Mouse (Mus musculus) megakaryocyte-erythroid progenitor cell, adult 5-6 weeks (primary cell): ENCODE results near the gene Rem1. TPM values are rescaled to one million over a fixed set of nuclear protein-coding genes. Genes with fewer than 3 reads are reported as not detected.
A peak's percentile ranks its signal among the peaks of the same experiment; 100 is the strongest.

Experiments
- ATAC-seq: replicated peaks from 2 replicates; pipeline ENCODE4 v1.8.0; 2016; ENCODE audit warnings: mild to moderate bottlenecking, inconsistent platforms; ENCODE audit not compliant: severe bottlenecking, poor library complexity, low FRiP score, low TSS enrichment
- total RNA-seq, 2 experiments: library from RNA; stranded (forward) in 1 of 2; stranded (reverse) in 1 of 2; fragments of 200-1000, 215-1000 nt in 1 of 2; fragments of >200 nt in 1 of 2; fragmentation: Nextera tagmentation in 1 of 2; gene quantifications; 2 replicates each; pipeline ENCODE4 v1.2.3; 2014 to 2017

Rem1 gene
- total RNA-seq, 2 experiments from 2014 or later, result not detected

GRCm38 (mm10) chr2:152670983-152671641, 44.4 kb downstream of the Rem1 start:
- ATAC-seq, result peak; percentile 7; the same call in 1 of the 2 replicates

DNA sequence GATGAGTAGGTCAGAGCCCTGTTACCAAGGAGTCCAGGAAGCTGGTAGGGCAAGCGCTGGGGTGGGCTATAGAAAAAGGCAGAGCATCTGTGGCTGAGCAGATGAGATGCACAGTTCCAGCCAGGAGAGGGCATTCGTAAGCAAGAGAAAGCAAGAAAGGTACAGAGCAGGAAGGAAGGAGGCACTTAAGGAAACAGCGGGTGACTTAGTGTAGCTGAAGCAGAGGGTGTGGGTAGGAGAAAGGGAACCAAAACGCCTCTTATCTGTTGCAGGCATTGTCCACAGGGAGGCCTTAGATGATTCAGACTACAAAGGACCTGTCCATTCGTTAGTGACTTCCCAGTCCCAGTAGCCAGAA, 44.9 kb downstream of the Rem1 start:
- peak; percentile 68 for ATAC-seq

- ATAC-seq, result no peak
Observed at GRCm38 (mm10) chr2:152672166-152672565, 45.4 kb downstream of the Rem1 start.

DNA sequence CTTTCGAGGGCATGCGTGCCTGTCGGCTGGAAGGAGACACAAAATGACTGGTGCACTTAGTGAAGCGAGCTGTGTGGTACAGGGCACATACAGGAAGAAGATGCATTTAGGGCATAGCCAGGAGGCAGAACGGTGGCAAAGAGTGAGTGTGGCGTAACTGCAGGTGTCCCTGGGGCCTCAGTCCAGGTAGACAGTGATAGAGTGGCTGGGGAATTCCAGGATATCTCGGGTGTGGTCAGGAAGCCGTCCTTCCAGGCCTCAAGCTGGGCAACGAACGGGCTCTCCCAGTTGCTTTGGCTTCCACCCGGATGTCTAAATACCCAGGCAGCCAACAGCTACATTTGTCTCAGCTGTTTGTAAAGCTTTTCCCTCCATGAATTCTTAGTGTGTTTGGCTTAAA, 47.4 kb downstream of the Rem1 start:
- no peak for ATAC-seq

DNA sequence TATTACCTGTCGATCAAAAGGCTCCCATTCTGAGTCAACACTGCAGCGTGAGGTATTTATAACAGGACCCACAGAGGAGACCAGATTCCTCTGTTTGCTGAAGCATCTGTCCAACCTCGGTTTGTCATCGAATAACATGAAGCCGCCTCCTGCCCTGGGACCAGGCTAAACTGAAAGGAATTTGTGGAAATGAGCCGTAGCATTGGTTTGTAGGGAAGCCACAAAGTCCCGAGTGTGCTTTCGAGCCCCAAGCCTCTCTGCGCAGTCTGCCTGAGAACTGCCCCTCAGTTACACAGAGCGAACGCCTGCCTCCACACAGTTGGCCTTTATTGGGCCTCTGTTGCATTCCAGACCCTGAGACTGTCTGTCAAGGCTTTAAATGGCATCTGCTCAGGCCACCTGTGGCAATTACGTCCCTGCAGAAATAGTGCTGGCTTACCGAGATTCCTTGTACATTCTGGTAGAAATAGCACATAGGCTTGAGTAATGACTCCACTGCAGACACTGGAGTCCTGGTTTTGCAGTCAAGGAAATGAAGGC, 48.6 kb downstream of the Rem1 start:
- ATAC-seq, result no peak

- ATAC-seq, result peak; percentile 60; the same call in 1 of the 2 replicates
Observed at GRCm38 (mm10) chr2:152678302-152678701, 51.6 kb downstream of the Rem1 start.

- no peak for ATAC-seq
Observed at GRCm38 (mm10) chr2:152678925-152679324, 52.2 kb downstream of the Rem1 start.

DNA sequence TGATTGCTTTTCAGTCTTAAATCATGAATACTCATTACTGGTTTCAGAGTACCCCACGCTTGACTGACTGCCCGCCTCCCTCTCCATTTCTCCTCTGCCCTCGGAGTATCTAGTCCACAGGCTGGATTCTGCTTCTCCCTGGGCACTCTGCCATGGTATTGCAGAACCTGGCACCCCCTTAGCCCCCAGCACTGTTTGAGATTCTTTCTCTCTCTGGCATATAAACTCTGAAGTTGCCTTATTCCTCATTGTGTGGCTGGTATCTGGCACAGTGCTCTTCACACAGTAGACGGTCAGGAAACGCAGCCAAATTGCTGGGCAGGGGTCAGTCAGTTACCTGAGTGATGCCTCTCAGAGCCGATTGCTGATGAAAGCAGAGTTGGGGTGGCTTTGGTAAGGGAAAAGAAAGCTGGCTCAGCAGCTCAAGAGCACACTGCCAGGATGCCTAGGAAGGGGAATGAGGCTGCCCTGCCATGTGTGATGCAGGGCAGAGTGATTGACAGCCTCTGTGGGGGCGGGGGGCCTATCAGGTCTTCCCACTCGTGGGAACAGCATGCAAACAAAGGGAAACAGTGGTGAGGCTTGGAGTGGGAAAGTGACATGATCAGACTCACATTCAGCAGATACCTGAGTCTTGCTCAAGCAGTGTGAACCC, 53.1 kb downstream of the Rem1 start:
- no peak for ATAC-seq

GRCm38 (mm10) chr2:152683086-152683485, 56.3 kb downstream of the Rem1 start:
- no peak for ATAC-seq

Other genes starting within 250 kb of the Rem1 start
- gene Sox12, start 228.9 kb upstream of the Rem1 start, total RNA-seq (2014; fragmentation: Nextera tagmentation), result 22.9 and 25.1 TPM in 2 replicates
- gene Sox12, start 228.9 kb upstream of the Rem1 start, total RNA-seq (2017), result 2.4 and 7.7 TPM in 2 replicates
- gene Zcchc3, start 211.9 kb upstream of the Rem1 start, total RNA-seq (2014; fragmentation: Nextera tagmentation), result 10.1 and 11.2 TPM in 2 replicates
- 6.6 and 7.8 TPM in 2 replicates for gene Zcchc3, start 211.9 kb upstream of the Rem1 start, total RNA-seq (2017)
- not detected in 2 replicates for gene 6820408C15Rik, start 211.4 kb upstream of the Rem1 start, total RNA-seq (2014; fragmentation: Nextera tagmentation)
- not detected in 2 replicates for gene 6820408C15Rik, start 211.4 kb upstream of the Rem1 start, total RNA-seq (2017)
- gene Defb23, start 162.3 kb upstream of the Rem1 start, total RNA-seq (2014; fragmentation: Nextera tagmentation), result not detected in 2 replicates
- gene Defb23, start 162.3 kb upstream of the Rem1 start, total RNA-seq (2017), result not detected in 2 replicates
- not detected in 2 replicates for gene Defb20, start 149.9 kb upstream of the Rem1 start, total RNA-seq (2014; fragmentation: Nextera tagmentation)
- not detected in 2 replicates for gene Defb20, start 149.9 kb upstream of the Rem1 start, total RNA-seq (2017)
- gene Defb22, start 136.8 kb upstream of the Rem1 start, total RNA-seq (2014; fragmentation: Nextera tagmentation), result not detected in 2 replicates
- not detected in 2 replicates for gene Defb22, start 136.8 kb upstream of the Rem1 start, total RNA-seq (2017)
- not detected in 2 replicates for gene Defb26, start 115.3 kb upstream of the Rem1 start, total RNA-seq (2014; fragmentation: Nextera tagmentation)
- gene Defb26, start 115.3 kb upstream of the Rem1 start, total RNA-seq (2017), result not detected in 2 replicates
- gene Defb28, start 108.7 kb upstream of the Rem1 start, total RNA-seq (2014; fragmentation: Nextera tagmentation), result not detected in 2 replicates
- gene Defb28, start 108.7 kb upstream of the Rem1 start, total RNA-seq (2017), result not detected in 2 replicates
- gene Defb29, start 86.9 kb upstream of the Rem1 start, total RNA-seq (2014; fragmentation: Nextera tagmentation), result not detected in 2 replicates
- gene Defb29, start 86.9 kb upstream of the Rem1 start, total RNA-seq (2017), result not detected in 2 replicates
- gene Gm17416, start 57.6 kb upstream of the Rem1 start, total RNA-seq (2014; fragmentation: Nextera tagmentation), result not detected in 2 replicates
- gene Gm17416, start 57.6 kb upstream of the Rem1 start, total RNA-seq (2017), result not detected in 2 replicates
- gene Defb21, start 54.2 kb upstream of the Rem1 start, total RNA-seq (2014; fragmentation: Nextera tagmentation), result not detected in 2 replicates
- gene Defb21, start 54.2 kb upstream of the Rem1 start, total RNA-seq (2017), result not detected in 2 replicates
- gene Defb19, start 46.6 kb upstream of the Rem1 start, total RNA-seq (2014; fragmentation: Nextera tagmentation), result not detected in 2 replicates
- not detected in 2 replicates for gene Defb19, start 46.6 kb upstream of the Rem1 start, total RNA-seq (2017)
- gene Defb45, start 27.6 kb upstream of the Rem1 start, total RNA-seq (2014; fragmentation: Nextera tagmentation), result not detected in 2 replicates
- not detected in 2 replicates for gene Defb45, start 27.6 kb upstream of the Rem1 start, total RNA-seq (2017)
- not detected in 2 replicates for gene Defb36, start 22.6 kb upstream of the Rem1 start, total RNA-seq (2014; fragmentation: Nextera tagmentation)
- not detected in 2 replicates for gene Defb36, start 22.6 kb upstream of the Rem1 start, total RNA-seq (2017)
- not detected in 2 replicates for gene Defb25, start 3.9 kb upstream of the Rem1 start, total RNA-seq (2014; fragmentation: Nextera tagmentation)
- not detected in 2 replicates for gene Defb25, start 3.9 kb upstream of the Rem1 start, total RNA-seq (2017)
- gene H13, start 42.5 kb downstream of the Rem1 start, total RNA-seq (2014; fragmentation: Nextera tagmentation), result 66.9 and 68.1 TPM in 2 replicates
- gene H13, start 42.5 kb downstream of the Rem1 start, total RNA-seq (2017), result 56.1 and 69.1 TPM in 2 replicates
- gene Mcts2, start 60.1 kb downstream of the Rem1 start, total RNA-seq (2014; fragmentation: Nextera tagmentation), result 12.5 and 20.3 TPM in 2 replicates
- gene Mcts2, start 60.1 kb downstream of the Rem1 start, total RNA-seq (2017), result 5.8 and 6.2 TPM in 2 replicates
- not detected in 2 replicates for gene Id1, start 109.3 kb downstream of the Rem1 start, total RNA-seq (2014; fragmentation: Nextera tagmentation)
- not detected in 2 replicates for gene Id1, start 109.3 kb downstream of the Rem1 start, total RNA-seq (2017)
- not detected in 2 replicates for gene Cox4i2, start 127.2 kb downstream of the Rem1 start, total RNA-seq (2014; fragmentation: Nextera tagmentation)
- not detected in 2 replicates for gene Cox4i2, start 127.2 kb downstream of the Rem1 start, total RNA-seq (2017)
- 5.7 and 6.7 TPM in 2 replicates for gene Bcl2l1, start 204.8 kb downstream of the Rem1 start, total RNA-seq (2014; fragmentation: Nextera tagmentation)
- 3.7 and 11.8 TPM in 2 replicates for gene Bcl2l1, start 204.8 kb downstream of the Rem1 start, total RNA-seq (2017)
- gene Tpx2, start 221.0 kb downstream of the Rem1 start, total RNA-seq (2014; fragmentation: Nextera tagmentation), result 51.9 and 52.3 TPM in 2 replicates
- 79.0 and 103 TPM in 2 replicates for gene Tpx2, start 221.0 kb downstream of the Rem1 start, total RNA-seq (2017)